Mouse (Mus musculus) lung, postnatal 0 days (tissue): ENCODE data around the gene Wdr6. TPM values are rescaled to one million over a fixed set of nuclear protein-coding genes. Genes with fewer than 3 reads are reported as not detected.
A peak's percentile ranks its signal among the peaks of the same experiment; 100 is the strongest.

Experiments
- ATAC-seq: fragments of 200-750 bp; cut with Nextera tagmentation; 2 replicates; pipeline ENCODE4 v1.8.0; 2017; ENCODE audit warnings: moderate library complexity
- DNase-seq: peaks from one replicate; pipeline ENCODE4 v3.0.0-alpha.2; 2016; ENCODE audit warnings: low spot score
- H3K27ac ChIP-seq: fragments of 300-500 bp; sonication (generic); 2 replicates; pipeline ENCODE4 v1.5.1; 2014; ENCODE audit warnings: antibody characterized with exemption, mild to moderate bottlenecking, low read length, mixed read lengths
- H3K27me3 ChIP-seq: fragments of 300-500 bp; sonication (generic); replicated peaks from 2 replicates; pipeline ENCODE4 v1.6.1; 2014; ENCODE audit warnings: low read length, mixed read lengths; ENCODE audit not compliant: insufficient read depth
- H3K36me3 ChIP-seq: fragments of 300-500 bp; sonication (generic); 2 replicates; pipeline ENCODE4 v1.6.1; 2014; ENCODE audit warnings: low read length, mixed read lengths; ENCODE audit not compliant: insufficient read depth
- H3K4me1 ChIP-seq: fragments of 300-500 bp; sonication (generic); 2 replicates; pipeline ENCODE4 v1.6.1; 2014; ENCODE audit warnings: antibody characterized with exemption, low read depth, low read length, mixed read lengths; ENCODE audit not compliant: insufficient read depth
- H3K4me2 ChIP-seq: fragments of 300-500 bp; sonication (generic); replicated peaks from 2 replicates; pipeline ENCODE4 v1.6.1; 2014; ENCODE audit warnings: low read depth, mild to moderate bottlenecking, low read length, moderate library complexity, mixed read lengths
- H3K4me3 ChIP-seq: fragments of 300-500 bp; sonication (generic); 2 replicates; pipeline ENCODE4 v1.5.1; 2014; ENCODE audit warnings: low read depth, low read length
- H3K9ac ChIP-seq: fragments of 300-500 bp; sonication (generic); replicated peaks from 2 replicates; pipeline ENCODE4 v1.6.1; 2014; ENCODE audit warnings: low read depth, mild to moderate bottlenecking
- H3K9me3 ChIP-seq: fragments of 300-500 bp; sonication (generic); 2 replicates; pipeline ENCODE4 v1.6.1; 2016; ENCODE audit warnings: low read length, mixed read lengths
- CTCF ChIP-seq: IDR thresholded peaks from 2 replicates; pipeline ENCODE4 v1.5.1; 2016; ENCODE audit warnings: antibody characterized with exemption, mild to moderate bottlenecking
- EP300 ChIP-seq: IDR thresholded peaks from 2 replicates; pipeline ENCODE4 v1.6.1; 2016; ENCODE audit warnings: antibody characterized with exemption, mild to moderate bottlenecking, control low read depth
- WGBS: fragments of 180-500 bp; shearing (Covaris S2); extraction: QIAGEN DNeasy Blood & Tissue Kit; methylation state at CpG from one replicate; pipeline ENCODE4 v1.1.7; 2014; 5-methylcytosine and 5-hydroxymethylcytosine counted together
- polyA plus RNA-seq: library from polyadenylated mRNA; unstranded; fragments of >200 nt; fragmentation: Nextera tagmentation; extraction: Ambion mirVana; gene quantifications from 2 replicates; pipeline ENCODE4 v1.2.1, GENCODE M21; 2015

Gene Wdr6
- polyA plus RNA-seq, 1 experiment from 2014 or later = 36.6 TPM

GRCm38 (mm10) chr9:108574921-108575320 is 3.6 kb downstream of the Wdr6 start:
- DNase-seq = no peak
- H3K4me2 ChIP-seq = no peak overlapping the region
- H3K4me1 ChIP-seq = peaks cover 6% of the 10 kb centered on the region; the same call in 1 of the 2 replicates
- TF ChIP-seq EP300 = no peak
- TF ChIP-seq CTCF = no peak
- peaks cover 11% of the 10 kb centered on the region for H3K36me3 ChIP-seq
- H3K4me3 ChIP-seq = no peak overlapping the region
- H3K9ac ChIP-seq = no peak overlapping the region
- no peak for ATAC-seq
- H3K27ac ChIP-seq = no peak overlapping the region
- H3K27me3 ChIP-seq = no peaks in the 10 kb centered on the region
- H3K9me3 ChIP-seq = no peaks in the 10 kb centered on the region
- WGBS = 86% methylated on average over 12 of the region's 12 CpGs

- no peak overlapping the region for H3K4me2 ChIP-seq
- H3K36me3 ChIP-seq = peaks cover 11% of the 10 kb centered on the region
- ATAC-seq = no peak
- H3K9me3 ChIP-seq = no peaks in the 10 kb centered on the region
- no peak overlapping the region for H3K27ac ChIP-seq
- H3K4me1 ChIP-seq = peaks cover 6% of the 10 kb centered on the region; the same call in 1 of the 2 replicates
- no peaks in the 10 kb centered on the region for H3K27me3 ChIP-seq
- H3K4me3 ChIP-seq = no peak overlapping the region
- WGBS = 57% methylated on average over 26 of the region's 26 CpGs
- H3K9ac ChIP-seq = no peak overlapping the region
- peak; percentile 66 for DNase-seq
- TF ChIP-seq CTCF (peak; percentile 74), EP300 (no peak)
Measured at GRCm38 (mm10) chr9:108573774-108574690, 4.5 kb downstream of the Wdr6 start.

GRCm38 (mm10) chr9:108572321-108572720 is 6.2 kb downstream of the Wdr6 start:
- H3K9ac ChIP-seq = no peak overlapping the region
- ATAC-seq = no peak
- 73% methylated on average over 10 of the region's 10 CpGs for WGBS
- no peaks in the 10 kb centered on the region for H3K27me3 ChIP-seq
- no peak for TF ChIP-seq CTCF
- no peak for TF ChIP-seq EP300
- DNase-seq = no peak
- H3K27ac ChIP-seq = no peak overlapping the region
- H3K4me3 ChIP-seq = no peak overlapping the region
- H3K4me1 ChIP-seq = peaks cover 7% of the 10 kb centered on the region; the same call in 1 of the 2 replicates
- H3K9me3 ChIP-seq = no peaks in the 10 kb centered on the region
- peaks cover 11% of the 10 kb centered on the region for H3K36me3 ChIP-seq
- no peak overlapping the region for H3K4me2 ChIP-seq

- TF ChIP-seq CTCF = no peak
- no peak for TF ChIP-seq EP300
- ATAC-seq = no peak
- Histone ChIP-seq H3K27me3 (no peaks in the 10 kb centered on the region), H3K36me3 (peaks cover 11% of the 10 kb centered on the region), H3K27ac (no peak overlapping the region), H3K4me2 (no peak overlapping the region), H3K9ac (no peak overlapping the region), H3K4me1 (peaks cover 7% of the 10 kb centered on the region; the same call in 1 of the 2 replicates), H3K9me3 (no peaks in the 10 kb centered on the region), H3K4me3 (no peak overlapping the region)
- DNase-seq = no peak
- WGBS = 91% methylated on average over 16 of the region's 16 CpGs
Measured at GRCm38 (mm10) chr9:108571401-108571973, 7.1 kb downstream of the Wdr6 start.

- peak overlapping the region; percentile 97 for H3K4me2 ChIP-seq
- peaks cover 13% of the 10 kb centered on the region; the same call in 1 of the 2 replicates for H3K4me1 ChIP-seq
- DNase-seq = peak; percentile 81
- no peaks in the 10 kb centered on the region for H3K27me3 ChIP-seq
- WGBS = 1% methylated on average over 40 of the region's 40 CpGs
- H3K4me3 ChIP-seq = peak overlapping the region; percentile 66
- peak overlapping the region; percentile 34; the same call in 1 of the 2 replicates for H3K27ac ChIP-seq
- no peaks in the 10 kb centered on the region for H3K9me3 ChIP-seq
- TF ChIP-seq EP300 (no peak), CTCF (peak; percentile 84)
- peaks cover 11% of the 10 kb centered on the region for H3K36me3 ChIP-seq
- peak overlapping the region; percentile 50 for H3K9ac ChIP-seq
- no peak for ATAC-seq
Measured at GRCm38 (mm10) chr9:108570207-108570896, 8.2 kb downstream of the Wdr6 start.
